Mouse (Mus musculus): Measurements from ENCODE around the gene Lamp1.

Lamp1 gene

GRCm38 (mm10) chr8:13158718-13159376 is at the start of gene Lamp1:
Lamp1 (plus strand) TSS chr8:13159161.
- DNase-seq (ENCODE audit: low read depth, low spot score), result peak; percentile 100

- DNase-seq (ENCODE audit: low read depth, low spot score), result no peak
Observed at GRCm38 (mm10) chr8:13109416-13109960, 49.5 kb upstream of the Lamp1 start.

DNA sequence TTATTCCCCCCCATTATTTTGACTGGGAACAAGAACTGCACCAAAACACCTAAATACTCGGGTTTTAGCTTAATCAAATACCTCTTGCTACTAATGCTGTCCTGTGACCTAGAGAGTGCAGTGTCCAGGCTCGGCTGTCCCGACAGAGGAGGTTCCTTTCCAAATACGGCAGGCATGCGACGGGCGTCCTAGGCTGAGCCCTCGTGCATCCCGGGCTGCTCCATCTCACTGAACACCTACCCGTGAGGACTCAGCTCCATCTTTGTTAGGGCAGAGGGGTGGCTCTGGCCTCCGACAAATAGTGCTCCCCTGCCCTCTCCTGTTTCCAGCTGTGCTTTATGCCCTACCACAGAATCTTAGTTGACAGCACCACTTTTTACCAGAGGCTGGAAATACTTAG is 47.0 kb upstream of the Lamp1 start:
- DNase-seq (ENCODE audit: low read depth, low spot score), result no peak

DNA sequence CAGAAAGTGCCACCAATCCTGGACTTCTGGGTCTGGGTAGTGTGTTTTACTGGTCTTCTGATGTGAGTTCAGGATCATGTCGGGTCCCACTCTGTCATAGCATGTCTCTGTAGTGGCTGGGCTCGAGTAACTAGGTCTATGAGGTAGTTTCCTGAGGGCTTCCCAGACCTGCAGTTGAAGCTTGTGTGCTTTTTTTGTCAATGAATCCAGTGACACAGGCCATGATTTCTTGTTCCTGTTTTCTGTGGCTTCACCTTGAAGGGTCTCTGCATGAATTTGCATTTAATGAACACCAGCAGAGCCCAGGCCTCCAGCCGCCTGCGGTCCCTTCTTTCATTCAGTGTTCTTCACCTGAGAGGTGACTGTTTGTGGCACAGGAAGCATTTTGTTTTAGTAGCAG is 45.7 kb upstream of the Lamp1 start:
- no peak for DNase-seq (ENCODE audit: low read depth, low spot score)

- no peak for DNase-seq (ENCODE audit: low read depth, low spot score)
Observed at GRCm38 (mm10) chr8:13117096-13117495, 41.9 kb upstream of the Lamp1 start.

- DNase-seq (ENCODE audit: low read depth, low spot score), result no peak
Observed at GRCm38 (mm10) chr8:13118516-13118915, 40.4 kb upstream of the Lamp1 start.

- no peak for DNase-seq (ENCODE audit: low read depth, low spot score)
Observed at GRCm38 (mm10) chr8:13120882-13121665, 37.9 kb upstream of the Lamp1 start.

DNA sequence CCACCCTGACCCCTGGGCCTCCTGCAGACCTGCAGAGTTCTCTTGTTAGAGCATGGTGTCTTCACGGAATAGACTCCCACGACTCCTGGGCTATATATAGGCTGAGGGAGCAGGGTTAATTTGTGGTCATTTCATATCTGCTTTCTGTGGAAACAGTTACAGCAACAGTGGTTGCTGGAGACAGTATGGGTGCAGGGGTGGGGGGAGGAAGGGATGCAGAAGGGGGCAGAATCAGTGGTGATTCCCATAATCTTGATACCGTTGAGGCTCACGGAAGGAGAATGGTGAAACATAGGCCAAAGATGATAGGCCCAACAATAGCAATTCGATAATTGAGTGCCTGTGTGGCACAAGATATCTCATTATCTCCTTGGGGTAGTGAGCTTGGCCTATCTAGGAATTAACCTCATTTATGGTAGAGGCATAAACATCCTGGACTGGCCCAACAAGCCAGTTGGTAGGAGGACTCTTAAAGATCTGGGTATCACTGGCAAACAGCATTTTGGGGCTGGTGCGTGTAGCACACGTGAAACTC is 36.0 kb upstream of the Lamp1 start:
- DNase-seq (ENCODE audit: low read depth, low spot score), result no peak

DNA sequence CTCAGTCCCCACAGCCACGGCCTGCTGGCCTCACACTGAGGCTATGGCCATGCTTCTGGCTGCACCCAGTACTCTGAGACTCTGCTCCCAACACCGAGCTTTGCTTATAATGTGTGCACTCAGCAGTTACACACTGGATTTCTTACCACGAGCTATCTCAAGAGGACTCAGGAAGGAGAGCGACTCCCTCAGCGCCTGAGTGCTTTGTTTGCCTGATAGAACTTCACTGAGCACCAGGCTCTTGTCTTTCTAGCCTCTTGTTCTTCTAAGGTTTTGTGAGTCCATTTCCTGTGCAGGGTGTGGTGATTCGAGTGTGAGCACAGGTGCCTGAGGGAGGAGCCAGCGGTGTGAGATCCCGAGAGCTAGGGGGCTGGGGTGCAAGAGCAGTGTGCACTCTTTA is 34.1 kb upstream of the Lamp1 start:
- no peak for DNase-seq (ENCODE audit: low read depth, low spot score)

DNA sequence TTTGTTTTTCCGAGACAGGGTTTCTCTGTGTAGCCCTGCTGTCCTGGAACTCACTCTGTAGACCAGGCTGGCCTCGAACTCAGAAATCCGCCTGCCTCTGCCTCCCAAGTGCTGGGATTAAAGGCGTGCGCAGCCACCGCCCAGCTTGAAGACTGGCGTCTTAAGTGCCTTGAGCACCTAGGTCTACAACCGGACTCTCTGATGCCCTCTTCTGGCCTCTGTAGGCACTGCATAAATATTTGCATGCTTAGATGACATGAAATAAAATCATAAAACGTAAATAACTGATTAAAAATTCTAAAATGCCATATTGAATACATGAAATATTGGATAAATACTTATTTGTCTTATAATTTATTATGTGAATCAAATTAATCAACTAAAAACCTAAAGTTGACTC is 26.7 kb upstream of the Lamp1 start:
- DNase-seq (ENCODE audit: low read depth, low spot score), result peak; percentile 52

DNA sequence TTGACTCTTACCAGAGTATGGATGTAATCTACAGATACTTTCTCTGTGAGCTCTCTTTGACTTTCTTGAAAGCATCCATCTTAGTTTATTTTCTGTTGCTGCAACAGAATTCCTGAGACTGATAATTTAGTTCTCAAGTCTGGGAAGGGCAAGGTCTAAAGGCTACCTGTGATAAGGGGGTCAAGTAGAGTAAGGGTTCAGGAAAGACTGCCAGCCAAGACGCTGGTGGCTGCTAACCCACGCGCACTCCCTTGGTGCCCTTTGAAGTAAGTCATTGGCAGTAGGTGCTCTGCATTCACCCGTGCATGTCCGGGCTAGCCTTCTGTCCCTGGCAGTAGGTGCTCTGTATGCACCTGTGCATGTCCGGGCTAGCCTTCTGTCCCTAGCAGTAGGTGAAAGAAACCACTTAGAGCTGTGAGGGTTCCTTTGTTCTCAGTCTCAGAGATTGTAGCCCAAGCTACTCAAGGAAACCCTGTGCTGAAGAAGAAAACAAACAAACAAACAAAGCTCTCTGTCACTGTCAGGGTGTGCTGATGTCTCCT is 19.2 kb upstream of the Lamp1 start:
- DNase-seq (ENCODE audit: low read depth, low spot score), result no peak

GRCm38 (mm10) chr8:13141681-13142080 is 17.3 kb upstream of the Lamp1 start:
- DNase-seq (ENCODE audit: low read depth, low spot score), result no peak

DNA sequence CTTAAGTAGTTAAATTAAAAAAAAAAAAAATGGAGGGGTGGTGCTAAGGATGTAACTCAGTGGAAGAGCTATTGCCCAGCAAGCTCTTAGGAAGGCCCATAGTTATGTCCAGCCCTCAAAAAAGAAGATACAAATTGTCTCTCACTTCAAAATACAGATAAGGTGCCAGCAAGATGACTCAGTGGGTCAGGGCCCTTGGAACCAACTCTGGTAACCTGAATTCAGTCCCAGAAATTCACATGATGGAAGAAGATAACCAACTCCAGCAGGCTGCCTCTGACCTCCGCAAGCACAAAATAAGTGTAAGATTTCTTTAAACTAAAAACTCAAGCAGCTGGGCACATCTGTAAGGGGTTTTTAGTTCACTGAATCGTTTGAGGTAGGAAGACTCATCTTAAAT is 10.5 kb upstream of the Lamp1 start:
- peak; percentile 60 for DNase-seq (ENCODE audit: low read depth, low spot score)

- DNase-seq (ENCODE audit: low read depth, low spot score), result no peak
Observed at GRCm38 (mm10) chr8:13149287-13149686, 9.7 kb upstream of the Lamp1 start.

DNA sequence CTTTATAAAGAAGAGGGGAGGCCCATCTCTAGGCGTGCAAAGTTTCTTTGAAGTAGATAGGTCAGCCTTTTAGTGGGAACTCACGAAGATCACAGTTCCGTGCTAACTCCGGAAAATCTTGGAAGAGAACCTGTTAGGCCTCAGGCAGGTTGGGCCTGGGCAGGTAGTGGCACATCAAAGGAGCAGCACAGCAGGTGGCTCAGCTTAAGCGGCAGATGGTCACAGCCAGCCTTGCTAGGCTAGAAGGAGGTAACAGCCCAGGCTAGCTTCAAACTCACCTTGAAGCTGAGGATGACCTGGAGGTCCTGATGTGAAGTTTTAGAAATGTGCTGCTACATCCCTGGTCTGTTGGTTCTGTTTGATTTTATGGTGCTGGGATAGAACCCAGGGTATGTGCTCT is 9.1 kb upstream of the Lamp1 start:
- DNase-seq (ENCODE audit: low read depth, low spot score), result no peak

DNA sequence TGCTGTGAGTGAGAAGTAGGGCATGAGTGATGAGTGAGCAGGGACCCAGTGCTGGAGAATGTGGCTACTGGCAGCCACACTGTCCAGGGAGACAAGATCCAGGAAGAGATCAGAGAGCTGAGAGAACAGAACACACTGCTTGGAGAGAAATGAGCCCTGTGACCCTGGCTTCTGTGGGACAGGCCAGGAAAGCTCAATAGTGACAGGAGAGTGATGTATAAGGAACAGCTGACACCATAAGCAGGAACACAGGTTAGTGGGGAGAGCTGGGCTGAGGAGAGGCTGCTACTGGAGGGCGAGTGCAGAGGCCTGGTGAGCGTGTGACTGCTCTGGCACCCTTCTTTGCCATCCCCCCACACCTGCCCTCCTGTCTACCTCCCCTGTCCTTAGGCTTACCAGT is 8.0 kb upstream of the Lamp1 start:
- DNase-seq (ENCODE audit: low read depth, low spot score), result peak; percentile 87

GRCm38 (mm10) chr8:13154099-13154498 is 4.9 kb upstream of the Lamp1 start:
- DNase-seq (ENCODE audit: low read depth, low spot score), result no peak

GRCm38 (mm10) chr8:13155358-13155757 is 3.6 kb upstream of the Lamp1 start:
- DNase-seq (ENCODE audit: low read depth, low spot score), result no peak

GRCm38 (mm10) chr8:13156327-13157097 is 2.4 kb upstream of the Lamp1 start:
- peak; percentile 75 for DNase-seq (ENCODE audit: low read depth, low spot score)

DNA sequence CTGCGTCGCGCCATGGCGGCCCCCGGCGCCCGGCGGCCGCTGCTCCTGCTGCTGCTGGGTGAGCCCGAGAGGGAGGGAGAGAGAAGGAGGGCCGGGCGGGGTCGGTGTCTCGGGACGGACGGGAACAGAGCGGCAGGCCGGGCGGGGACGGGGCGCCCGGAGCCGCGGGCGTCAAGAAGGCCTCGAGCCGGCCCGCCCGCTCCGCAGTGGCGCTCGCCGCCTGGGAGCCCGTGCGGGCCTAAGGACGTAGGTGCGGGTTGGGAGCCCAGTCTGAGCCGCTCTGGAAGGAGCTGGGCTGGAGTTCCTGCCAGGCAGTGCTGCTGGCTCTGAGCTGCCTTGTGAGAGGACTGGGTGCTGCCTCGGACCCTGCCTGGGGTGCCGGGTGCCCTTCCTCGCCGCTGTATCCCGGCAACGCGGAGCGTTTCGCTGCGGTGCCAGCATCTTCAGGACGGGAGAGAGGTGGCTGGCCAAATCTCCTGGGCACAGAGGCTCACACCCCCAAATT is 468 bp downstream of the Lamp1 start:
- no peak for DNase-seq (ENCODE audit: low read depth, low spot score)

- DNase-seq (ENCODE audit: low read depth, low spot score), result no peak
Observed at GRCm38 (mm10) chr8:13160691-13161090, 1.7 kb downstream of the Lamp1 start.

Measured in skeletal muscle tissue, adult 2 months (tissue).